Mouse (Mus musculus): Measurements from ENCODE around the gene Tnrc6c.

DNA sequence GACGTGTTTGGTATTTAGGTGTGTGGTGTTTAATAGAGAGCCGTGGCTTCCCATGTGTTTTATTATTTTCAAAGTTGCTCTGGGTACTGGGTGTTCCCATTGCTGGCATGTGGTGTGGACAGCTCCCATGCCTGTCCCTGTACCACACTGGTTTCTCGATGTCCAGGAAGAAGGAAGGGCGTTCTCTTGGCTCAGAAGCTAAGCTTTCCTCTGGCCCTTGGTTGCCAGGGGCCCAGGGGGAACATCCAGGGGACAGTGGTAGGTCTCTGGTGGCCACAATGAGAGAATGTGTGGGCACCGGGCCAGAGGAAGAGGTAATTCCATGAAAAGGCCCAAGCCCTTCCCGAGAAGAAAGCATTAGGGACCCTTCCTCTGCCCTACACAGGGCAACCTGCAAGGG lies 27.5 kb upstream of the Tnrc6c start:
- no peak for TF ChIP-seq POLR2A (IDR thresholded peaks at IDR 0.05; ENCODE audit: extremely low read depth, insufficient read depth, low read length)
- no peak for TF ChIP-seq CTCF (IDR thresholded peaks at IDR 0.05; ENCODE audit: low read depth, low read length)
